Mouse (Mus musculus): ENCODE measurements around the gene Syt13. TPM values are rescaled to one million over a fixed set of nuclear protein-coding genes. Genes with fewer than 3 reads are reported as not detected.

Syt13 gene
- polyA plus RNA-seq, 3 experiments from 2014 or later, result not detected

DNA sequence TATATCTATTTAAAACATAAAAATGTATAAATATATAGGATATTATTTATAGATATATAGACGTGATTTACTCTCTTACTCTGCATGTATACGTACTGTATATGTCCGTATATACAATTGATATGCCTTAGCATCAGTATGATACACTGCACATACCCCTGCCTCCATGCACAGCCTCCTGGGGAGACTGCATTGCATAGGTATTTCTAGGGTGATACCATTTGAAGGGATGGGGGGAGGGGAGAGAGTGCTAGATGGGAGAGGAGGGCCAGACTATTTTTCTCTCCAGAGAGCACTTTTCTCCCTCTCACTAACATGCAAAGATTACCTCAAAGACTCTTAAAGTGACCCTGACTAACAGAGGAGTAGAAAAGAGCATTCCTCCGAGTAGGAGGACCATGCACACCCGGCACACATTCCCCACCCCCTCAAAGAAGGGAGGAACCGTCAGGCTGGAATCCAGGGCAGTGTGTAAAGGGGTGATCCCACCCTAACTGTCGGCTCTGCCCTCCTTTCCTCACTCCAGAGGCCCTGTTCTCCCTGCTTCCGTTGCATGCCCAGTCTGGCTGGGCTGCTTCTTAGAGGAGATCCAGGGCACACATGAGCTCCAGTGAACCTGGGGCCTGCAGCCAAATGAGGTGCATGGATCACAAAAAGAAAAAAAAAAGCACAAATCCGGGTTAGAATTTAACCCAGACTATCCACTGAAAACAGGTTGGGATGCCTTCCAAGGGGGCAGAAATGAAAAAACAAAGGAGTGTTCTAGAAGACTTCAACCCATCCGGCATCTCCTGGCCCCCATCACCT, 52.3 kb downstream of the Syt13 start:
- ATAC-seq, result no peak

DNA sequence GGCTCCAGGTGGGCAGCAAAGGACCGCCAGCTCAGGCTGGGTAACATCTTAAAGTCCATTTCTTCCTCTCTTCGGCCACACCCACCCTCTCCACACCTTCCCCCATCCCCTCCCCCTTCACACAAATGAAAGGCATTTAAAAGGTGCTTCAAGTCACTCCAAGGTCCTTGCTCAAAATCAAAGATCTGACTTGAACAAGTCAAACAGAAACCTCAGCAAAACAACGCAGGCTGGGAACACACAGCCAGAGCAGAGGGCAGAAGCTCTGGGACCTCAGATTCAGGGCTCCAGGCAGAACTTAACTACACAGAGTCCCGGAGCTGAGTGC, 52.9 kb downstream of the Syt13 start:
- no peak for ATAC-seq

DNA sequence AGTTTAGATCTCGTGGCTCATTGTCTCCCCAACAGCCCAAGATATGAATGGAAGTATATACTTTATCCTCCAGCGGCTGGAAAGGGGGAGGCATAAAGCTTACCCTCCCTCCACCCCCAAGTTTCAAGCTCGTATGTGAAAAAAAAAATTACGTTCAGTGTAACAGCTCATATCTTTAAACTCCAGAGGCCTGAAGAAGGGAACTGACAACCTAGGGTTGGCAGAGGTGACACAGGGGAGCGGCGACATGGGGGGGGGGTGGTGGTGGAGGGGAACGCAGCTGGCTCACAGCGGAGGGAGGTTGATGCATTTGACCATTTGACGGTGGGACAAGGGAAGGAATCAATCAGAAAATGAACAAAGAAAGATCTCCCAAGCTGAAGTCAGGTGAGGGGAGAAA, 56.2 kb downstream of the Syt13 start:
- no peak for ATAC-seq

DNA sequence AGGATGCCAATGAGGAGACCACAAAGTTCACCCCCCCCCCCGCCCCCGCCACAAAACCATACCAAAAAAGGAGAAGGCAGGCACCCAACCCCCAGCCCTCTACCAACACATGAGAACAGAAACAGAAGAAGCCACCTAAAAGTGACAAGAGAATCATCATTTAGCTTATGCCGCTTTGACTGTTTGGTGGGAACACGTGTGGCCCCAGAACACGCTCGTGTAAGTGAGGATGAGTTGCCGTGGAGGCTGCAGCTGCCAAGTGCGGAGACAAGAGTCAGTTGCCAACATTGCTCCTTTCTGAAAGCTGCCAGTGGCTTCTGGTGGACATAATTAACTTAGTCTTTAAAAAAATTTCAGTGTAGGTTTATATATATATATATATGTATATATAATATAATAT, 56.6 kb downstream of the Syt13 start:
- ATAC-seq, result no peak

DNA sequence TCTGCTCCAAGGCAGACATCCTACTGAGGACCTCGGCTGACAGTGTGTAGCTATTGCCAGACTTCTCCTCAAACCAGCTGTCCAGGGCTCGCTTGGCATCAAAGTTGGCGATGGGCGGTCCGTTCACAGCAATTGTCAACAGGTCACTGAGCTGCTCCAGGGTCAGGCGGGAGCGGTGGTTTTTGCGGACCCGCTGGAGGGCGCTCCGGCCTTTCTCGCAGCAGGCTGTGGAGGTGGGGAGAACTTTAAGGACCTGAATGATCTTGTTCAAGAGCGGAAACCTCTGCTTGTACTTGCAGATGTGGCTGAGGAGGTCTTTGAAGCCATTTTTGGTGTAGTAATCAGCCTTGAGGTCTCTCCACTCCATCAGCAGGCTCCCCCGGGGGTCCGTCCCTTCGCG, 57.2 kb downstream of the Syt13 start:
- ATAC-seq, result no peak

DNA sequence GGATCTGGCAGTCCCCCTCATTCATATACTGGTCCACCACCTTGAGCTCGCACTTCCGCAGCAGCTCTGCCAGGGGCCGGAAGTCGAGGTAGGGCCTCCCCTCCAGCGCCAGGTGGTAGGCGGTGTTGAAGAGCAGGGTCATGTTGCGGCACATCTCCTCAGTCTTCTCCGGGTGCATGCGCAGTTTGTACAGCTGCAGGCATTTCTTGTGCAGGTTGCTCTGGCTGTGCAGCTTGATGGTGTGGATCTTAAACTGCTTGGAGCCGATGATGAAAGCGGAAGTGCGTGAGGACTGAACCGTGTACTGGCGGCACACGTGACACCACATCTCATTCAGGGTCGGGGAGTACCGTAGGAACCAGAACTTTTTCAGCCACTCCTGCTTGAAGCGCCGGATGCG, 58.7 kb downstream of the Syt13 start:
- ATAC-seq, result no peak

DNA sequence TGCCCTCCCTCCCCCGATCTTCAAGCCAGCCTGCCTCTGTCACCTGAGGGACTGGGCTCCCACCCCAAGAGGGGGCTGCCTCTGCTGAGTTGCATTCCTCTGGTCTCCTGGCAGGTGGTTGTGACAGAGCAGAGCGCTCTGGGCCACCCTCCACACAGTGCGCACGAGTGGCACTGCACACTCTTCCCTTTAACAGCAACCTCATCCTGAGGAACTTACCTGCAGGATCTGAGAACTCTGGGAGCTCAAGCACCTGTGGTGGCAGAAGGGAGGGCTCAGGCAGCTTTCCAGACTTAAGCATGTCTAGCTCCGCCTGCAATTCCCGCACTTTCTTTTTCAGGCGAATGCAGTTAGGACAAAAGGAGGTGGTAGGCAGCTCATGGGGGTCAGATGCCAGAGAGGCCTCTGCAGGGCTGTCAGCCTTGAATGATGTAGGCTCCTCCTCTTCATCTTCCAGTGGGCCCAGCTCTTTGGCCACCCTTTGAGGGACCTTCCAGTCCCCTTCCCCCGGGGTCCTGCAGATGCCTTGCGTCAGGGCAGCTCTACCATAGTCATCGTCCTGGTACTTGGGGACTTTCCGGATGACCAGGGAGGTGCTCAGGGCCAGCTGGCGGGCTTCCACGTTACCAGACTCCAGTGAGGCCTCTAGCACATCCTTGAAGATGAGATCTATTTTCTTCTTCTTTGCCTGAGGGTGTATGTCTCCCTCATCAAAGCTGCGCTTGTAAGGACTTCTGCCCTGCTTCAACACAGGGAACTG, 60.3 kb downstream of the Syt13 start:
- ATAC-seq, result no peak

DNA sequence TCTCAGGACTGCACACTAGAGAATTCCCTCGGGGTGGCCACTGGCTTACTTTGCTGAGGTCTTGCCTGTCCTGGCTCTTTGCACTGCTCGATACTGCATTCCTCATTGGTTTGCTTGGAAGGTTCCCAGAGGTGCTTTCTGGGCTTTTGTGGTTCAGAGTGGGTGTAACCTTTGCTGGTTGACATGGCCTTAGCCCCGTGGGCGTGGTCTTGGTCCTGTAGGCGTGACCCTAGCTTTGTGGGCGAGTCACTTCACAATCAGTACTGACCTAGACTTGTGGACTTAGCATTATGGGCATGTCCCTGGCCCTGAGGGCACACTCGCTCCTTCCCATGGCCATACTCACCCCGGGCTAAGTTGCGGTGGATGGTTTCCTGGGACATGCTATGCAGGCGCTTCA, 65.3 kb downstream of the Syt13 start:
- no peak for ATAC-seq

DNA sequence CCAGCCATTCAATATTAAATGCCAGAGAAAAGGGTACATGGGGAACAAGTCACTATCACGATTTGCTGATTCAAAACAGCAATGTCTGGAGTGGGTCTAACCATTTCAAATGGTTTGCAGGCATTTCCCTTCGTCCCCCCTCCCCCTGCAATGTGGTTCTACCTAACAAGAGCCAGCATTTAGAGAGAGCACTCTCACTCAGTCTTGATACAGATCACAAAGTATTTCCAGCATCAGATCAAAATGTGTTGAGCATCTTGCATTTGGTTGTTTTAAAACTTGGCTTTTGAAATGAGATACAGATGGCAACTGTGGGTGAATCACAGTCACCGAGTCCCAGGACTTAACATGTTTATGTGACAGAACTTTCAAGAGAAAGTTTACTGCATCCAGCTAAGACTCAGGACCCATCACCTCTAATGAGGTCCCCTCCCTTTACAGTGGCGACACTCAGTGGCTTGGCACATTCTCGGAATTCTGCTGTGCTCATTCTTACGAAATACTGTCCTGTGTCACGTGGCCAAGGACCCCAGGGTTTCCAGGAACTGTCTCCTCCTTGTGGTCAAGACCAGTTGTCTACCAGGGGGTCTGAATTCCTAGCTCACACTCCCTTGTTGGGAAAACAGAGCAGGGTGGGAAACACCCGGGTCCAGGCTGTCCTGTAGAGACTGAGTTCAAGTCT, 67.8 kb downstream of the Syt13 start:
- no peak for ATAC-seq

DNA sequence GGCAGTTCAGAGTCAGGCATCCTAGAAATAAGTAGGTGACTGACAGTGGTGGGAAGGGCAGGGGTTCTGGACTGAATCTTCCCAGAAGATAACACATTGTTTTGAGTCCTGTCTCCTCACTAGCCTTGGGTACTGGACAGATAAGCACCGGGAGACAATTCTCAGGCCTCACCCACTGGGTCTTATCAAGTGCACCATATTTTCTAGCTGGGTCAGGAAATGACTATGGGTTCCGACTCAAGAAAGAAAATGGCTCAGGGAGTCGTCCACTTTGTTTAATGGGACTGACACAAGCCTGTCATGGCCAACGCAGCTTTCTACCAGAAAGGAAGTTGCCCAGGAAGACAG, 68.3 kb downstream of the Syt13 start:
- no peak for ATAC-seq

DNA sequence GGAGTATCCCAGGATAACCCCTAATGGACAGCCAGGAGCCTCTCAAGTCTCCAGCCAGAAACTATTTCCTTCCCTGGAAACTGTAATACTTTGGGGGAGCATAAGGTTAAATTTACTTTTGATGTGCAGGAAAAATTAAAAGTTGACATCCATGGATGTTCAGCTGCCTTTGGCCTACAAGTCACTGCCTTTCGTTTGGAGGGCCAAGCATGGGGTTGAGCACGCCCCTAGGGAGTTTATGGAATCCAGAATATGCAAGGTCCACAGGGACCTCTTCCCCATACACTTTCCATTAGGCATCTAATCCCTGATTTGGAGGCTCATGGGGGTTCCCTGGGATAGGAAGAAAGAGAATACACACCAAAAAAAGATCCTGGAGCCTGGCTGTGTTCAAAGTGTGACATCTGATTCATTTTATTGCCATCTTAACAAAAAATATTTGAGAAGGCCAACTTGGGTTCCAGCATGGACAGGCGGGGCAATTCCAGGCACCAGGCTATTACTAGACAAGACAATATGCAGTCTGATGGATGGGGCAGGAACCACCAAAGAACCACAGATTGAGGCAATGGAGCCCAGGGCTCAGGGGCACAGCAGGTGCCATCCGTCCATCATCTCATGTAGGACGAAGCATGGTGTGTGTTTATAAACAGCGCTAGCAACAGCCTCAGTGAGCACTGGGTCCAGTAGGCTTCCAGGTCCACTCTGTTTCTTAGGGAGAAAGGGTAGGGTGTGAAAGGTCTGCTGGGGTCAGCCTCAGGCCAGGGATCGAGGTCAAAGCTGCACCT, 69.6 kb downstream of the Syt13 start:
- no peak for ATAC-seq

DNA sequence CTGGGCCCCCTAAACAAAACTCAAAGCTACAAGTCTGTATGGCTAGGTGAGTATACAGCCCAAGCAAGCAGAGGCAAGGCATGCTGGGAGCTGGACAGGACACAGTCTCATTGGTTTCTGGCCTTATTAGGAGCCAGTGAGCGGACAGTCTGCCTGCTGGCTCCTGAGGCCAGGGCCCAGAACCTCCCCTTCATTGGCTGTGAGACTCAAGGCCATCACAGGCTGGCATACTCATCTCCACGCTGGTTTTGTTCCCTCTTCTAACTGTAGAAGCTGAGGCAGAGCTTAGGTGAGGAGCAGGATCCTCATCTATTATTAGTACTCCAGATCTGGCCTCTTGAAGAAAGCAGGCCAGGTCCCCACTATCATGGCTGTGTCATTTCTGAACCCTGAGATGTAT, 70.3 kb downstream of the Syt13 start:
- ATAC-seq, result no peak

DNA sequence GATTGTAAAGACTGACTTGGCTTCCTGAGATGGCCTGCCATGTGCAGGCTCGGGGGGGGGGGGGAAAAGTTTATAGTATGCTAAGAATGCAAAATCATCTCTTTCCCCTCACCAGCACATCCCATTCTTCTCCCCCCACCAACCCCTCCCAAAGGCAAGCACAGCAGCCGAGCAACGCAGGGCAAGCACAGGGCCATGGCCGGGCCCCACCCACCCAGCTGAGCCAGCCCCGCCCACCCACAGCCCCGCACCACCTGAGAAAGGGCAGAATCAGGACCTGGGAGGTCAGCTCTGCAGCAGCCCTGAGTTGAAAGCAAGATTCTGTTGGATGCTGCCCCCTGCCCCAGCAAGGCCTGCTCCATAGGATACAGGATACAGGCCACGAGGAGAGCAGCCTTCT, 70.7 kb downstream of the Syt13 start:
- ATAC-seq, result no peak

DNA sequence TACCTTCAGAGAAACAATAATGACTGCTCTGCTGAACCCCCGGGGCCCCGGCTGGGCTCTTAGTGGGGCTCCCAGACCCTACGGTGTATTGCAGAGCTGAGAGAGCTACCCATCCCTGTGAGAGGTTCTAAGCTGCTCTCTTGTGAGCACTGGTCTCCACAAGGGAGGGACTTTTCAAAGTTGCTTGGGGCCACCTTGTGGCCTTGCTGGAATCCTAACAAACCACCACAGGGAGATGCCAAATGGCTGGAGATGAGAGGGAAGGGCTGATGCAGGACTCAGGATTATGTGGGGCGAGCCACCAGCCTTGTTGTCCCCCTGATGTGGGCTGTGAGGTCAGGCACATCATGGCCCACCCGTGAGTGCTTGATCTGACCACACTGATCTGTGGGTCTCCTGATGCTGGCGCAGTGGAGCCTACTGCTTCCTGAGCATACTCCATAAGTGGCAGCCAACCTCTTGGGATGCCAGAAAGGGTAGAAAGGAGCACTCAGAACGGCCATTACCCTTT, 72.3 kb downstream of the Syt13 start:
- no peak for ATAC-seq

DNA sequence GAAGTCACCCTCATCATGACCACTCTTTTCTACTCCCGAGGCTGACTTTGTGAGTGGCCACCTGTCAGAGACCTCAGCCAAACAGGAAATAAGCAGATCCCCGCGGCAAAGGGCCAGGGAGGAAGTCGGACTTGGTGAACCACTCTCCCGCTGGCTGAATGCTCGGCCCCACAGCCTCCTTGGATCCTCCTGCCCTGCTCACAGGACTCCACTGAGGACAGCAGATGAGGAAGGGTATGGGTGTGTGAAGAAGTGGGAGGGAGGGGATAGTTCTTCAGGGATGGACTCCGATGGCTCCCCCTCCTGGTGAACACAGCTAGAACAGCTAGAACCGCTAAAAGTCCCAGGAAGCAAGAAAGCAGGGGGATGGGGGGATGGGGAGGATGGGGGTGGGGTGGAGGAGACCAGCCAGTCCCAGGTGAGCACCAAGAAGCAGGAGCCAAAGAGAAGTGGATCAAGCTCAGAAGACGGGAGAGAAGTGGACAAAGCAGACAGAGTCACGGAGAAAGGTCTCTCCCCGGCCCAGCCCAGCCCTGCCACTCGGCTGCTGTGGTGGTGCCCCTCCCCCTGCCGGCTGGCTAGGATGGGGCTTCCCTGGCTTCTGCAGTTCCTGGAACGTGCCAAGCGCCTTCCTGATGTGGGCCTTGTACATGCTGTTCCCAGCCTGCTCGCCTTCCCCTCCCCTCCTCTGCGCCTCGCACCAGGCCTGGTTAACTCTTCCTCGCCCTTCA, 73.2 kb downstream of the Syt13 start:
- no peak for ATAC-seq

DNA sequence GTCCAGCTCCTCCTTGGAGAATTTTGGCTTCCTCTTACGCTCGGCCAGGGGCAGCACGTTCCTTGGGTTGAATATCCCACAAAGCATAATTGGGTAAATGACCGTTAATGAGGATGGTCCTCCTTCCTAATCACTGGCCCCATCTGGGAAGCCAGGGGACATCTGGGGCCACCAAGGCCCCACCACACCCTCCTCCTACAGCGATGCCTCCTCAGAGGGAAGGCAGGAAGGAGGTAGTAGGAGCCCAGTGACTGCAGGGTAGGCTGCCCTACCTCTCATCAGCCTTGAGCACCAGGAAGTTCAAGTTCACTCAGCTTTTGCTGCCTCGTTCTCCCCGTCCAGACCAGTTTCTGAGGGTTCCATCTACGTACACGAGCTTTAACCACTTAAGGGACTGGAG, 74.7 kb downstream of the Syt13 start:
- no peak for ATAC-seq

DNA sequence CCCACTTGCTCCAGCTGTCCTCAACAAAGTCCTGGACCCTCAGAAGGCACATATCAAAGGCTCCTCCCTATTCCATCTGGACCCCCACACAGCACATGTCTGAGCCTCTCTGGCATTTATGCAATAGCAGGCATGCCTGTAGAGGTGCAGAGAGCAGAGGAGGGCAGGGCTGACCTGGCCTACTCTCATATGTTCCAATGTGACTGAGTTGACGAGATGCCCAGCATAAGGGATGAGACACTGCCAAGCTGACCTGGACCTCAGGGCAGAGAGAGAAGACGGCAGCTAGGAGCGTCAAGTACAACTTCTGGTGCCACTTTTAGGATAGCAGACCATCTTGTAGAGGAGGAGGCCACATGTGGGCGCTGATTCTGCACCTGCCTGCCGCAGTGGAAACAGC, 77.1 kb downstream of the Syt13 start:
- ATAC-seq, result no peak

DNA sequence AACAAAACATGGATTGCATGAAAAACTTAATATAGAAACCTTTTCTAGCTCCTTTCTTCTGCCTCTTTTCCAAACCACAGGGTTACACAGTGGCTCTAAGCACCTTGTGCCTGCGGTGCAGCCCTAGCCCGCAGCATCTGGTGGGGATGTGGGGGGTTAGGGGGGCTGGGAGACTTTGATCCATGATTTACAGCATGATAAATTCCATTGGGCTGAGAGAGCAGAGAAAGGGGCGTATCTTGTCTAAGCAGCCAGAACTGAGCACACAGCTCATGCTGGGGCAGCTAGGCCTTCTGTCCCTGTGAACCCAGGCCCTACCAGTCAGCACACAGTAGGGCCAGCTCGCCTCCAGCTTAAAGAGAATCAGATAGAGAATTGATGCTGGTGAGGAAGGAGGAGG, 90.1 kb downstream of the Syt13 start:
- ATAC-seq, result no peak
